Mouse (Mus musculus): ENCODE measurements around the gene Lyst.

GRCm38 (mm10) chr13:13681642-13682041 is 91.4 kb downstream of the Lyst start:
- TF ChIP-seq CTCF (IDR thresholded peaks at IDR 0.05; ENCODE audit: low read depth) (peak; percentile 23; the same call in 1 of the 2 replicates), EP300 (optimal IDR thresholded peaks at IDR 0.05) (no peak)

Data from stomach, postnatal 0 days (tissue).